In genomic region chr4:134612070-134612667, GRCm38 (mm10) we compare ENCODE assay signal across 9 mouse cellular contexts.
DNase-seq lines count a peak whose midpoint lies in the region; ATAC-seq and TF ChIP-seq lines count a peak whose summit lies in the region.
"Had no signal": no experiment of that assay in that cellular context is flagged by ENCODE, and none has a peak within 500 bp of the region (broad histone marks: within the 10 kb centered on the region; RNA-seq: fewer than 3 reads in every experiment).

No protein-coding gene starts in this region.

- peaks cover 26% of the 10 kb centered on the region for H3K4me1 ChIP-seq in E14TG2a.4 (replicated peaks; ENCODE audit: low read depth, low read length)
- no peaks in the 10 kb centered on the region; the same call in 1 of the 2 replicates for H3K4me1 ChIP-seq in embryonic facial prominence, embryonic 11.5 days (ENCODE audit: control insufficient read depth, insufficient read depth, low read length)
- H3K4me1 ChIP-seq in intestine, embryonic 15.5 days (replicated peaks): 0 out of 2 replicates have a peak, but pooled peaks cover 3% of the 10 kb centered on the region

- intact Hi-C loops in gastrocnemius, postnatal 14 days (cut with DNase I; ENCODE audit: low total_unique reads): no loop called here
- intact Hi-C loops in gastrocnemius, postnatal 36 days (cut with DNase I): no loop called here

- TF ChIP-seq CTCF in E14TG2a.4 (conservative IDR thresholded peaks at IDR 0.05; ENCODE audit: low read length): peak; percentile 40

- no peaks in the 10 kb centered on the region for H3K27me3 ChIP-seq in E14TG2a.4 (ENCODE audit: insufficient read depth, low read length)
- H3K27me3 ChIP-seq in embryonic facial prominence, embryonic 11.5 days (ENCODE audit: control insufficient read depth, insufficient read depth, low read length): no peaks in the 10 kb centered on the region
- H3K27me3 ChIP-seq in intestine, embryonic 15.5 days (replicated peaks): no peaks in the 10 kb centered on the region
- H3K27me3 ChIP-seq: stomach, embryonic 15.5 days had no signal

- H3K4me3 ChIP-seq in E14TG2a.4 (replicated peaks; ENCODE audit: low read length): 0 out of 2 replicates have a peak overlapping the region, but pooled peaks have one; percentile 17
- no peak overlapping the region for H3K4me3 ChIP-seq in embryonic facial prominence, embryonic 11.5 days (ENCODE audit: low read depth, low read length)
- H3K4me3 ChIP-seq in intestine, embryonic 15.5 days (replicated peaks): no peak overlapping the region
- H3K4me3 ChIP-seq: stomach, embryonic 15.5 days had no signal

- no peak for ATAC-seq in embryonic facial prominence, embryonic 11.5 days (replicated peaks; ENCODE audit: insufficient number of reproducible peaks, low FRiP score, low TSS enrichment, low read depth)
- ATAC-seq in intestine, embryonic 15.5 days: 0 out of 2 replicates have a peak, but pooled peaks have one; percentile 23

- no peak overlapping the region for H3K9ac ChIP-seq in embryonic facial prominence, embryonic 11.5 days (replicated peaks; ENCODE audit: low read length)
- no peak overlapping the region for H3K9ac ChIP-seq in intestine, embryonic 15.5 days
- H3K9ac ChIP-seq: stomach, embryonic 15.5 days had no signal

- no peak overlapping the region for H3K27ac ChIP-seq in embryonic facial prominence, embryonic 11.5 days (replicated peaks; ENCODE audit: low read depth, low read length)
- H3K27ac ChIP-seq in intestine, embryonic 15.5 days: no peak overlapping the region
- H3K27ac ChIP-seq: stomach, embryonic 15.5 days had no signal

- DNase-seq in gastrocnemius, postnatal 14 days: peak; percentile 39
- no peak for DNase-seq in gastrocnemius, postnatal 36 days
- peak; percentile 46 for DNase-seq in embryonic facial prominence, embryonic 11.5 days (ENCODE audit: low spot score)
- DNase-seq in left cerebral cortex, adult 11 months (ENCODE audit: low spot score): no peak
- DNase-seq in thymus, postnatal 4 days: no peak
- no peak for DNase-seq in thymus, adult 18-20 months

- no peaks in the 10 kb centered on the region for H3K9me3 ChIP-seq in E14TG2a.4 (ENCODE audit: low read length)
- H3K9me3 ChIP-seq in embryonic facial prominence, embryonic 11.5 days (replicated peaks; ENCODE audit: control insufficient read depth, low read length): no peaks in the 10 kb centered on the region
- H3K9me3 ChIP-seq in intestine, embryonic 15.5 days: no peaks in the 10 kb centered on the region
- H3K9me3 ChIP-seq: stomach, embryonic 15.5 days had no signal

- WGBS in embryonic facial prominence, embryonic 11.5 days: 60% methylated on average over 16 of the region's 16 CpGs
- 40% methylated on average over 15 of the region's 16 CpGs for WGBS in intestine, embryonic 15.5 days

- H3K36me3 ChIP-seq in E14TG2a.4 (ENCODE audit: insufficient read depth, low read length): no peaks in the 10 kb centered on the region
- no peaks in the 10 kb centered on the region for H3K36me3 ChIP-seq in embryonic facial prominence, embryonic 11.5 days (replicated peaks; ENCODE audit: control insufficient read depth, insufficient read depth, low read depth, low read length)
- H3K36me3 ChIP-seq in intestine, embryonic 15.5 days: no peaks in the 10 kb centered on the region
- H3K36me3 ChIP-seq: stomach, embryonic 15.5 days had no signal

- H3K4me2 ChIP-seq in embryonic facial prominence, embryonic 11.5 days (ENCODE audit: low read depth, low read length): no peak overlapping the region
- no peak overlapping the region for H3K4me2 ChIP-seq in intestine, embryonic 15.5 days (replicated peaks)
- H3K4me2 ChIP-seq: stomach, embryonic 15.5 days had no signal

Comparison
In these comparisons a context has a peak if more than half of its experiments do, and no peak if none do; other contexts are left out.
1. DNase-seq: peak in gastrocnemius, postnatal 14 days (single experiment) and embryonic facial prominence, embryonic 11.5 days (single experiment); none in gastrocnemius, postnatal 36 days (0 of 2), left cerebral cortex, adult 11 months (single experiment), thymus, postnatal 4 days (single experiment) and thymus, adult 18-20 months (0 of 2).